Mouse (Mus musculus) G1E (cell line): ENCODE measurements around the gene Pou6f2.

ENCODE experiments used
- CTCF ChIP-seq: IDR thresholded peaks from 2 replicates; pipeline ENCODE4 v1.5.1; 2012; ENCODE audit warnings: low read depth, low read length, inconsistent platforms, mixed read lengths
- GATA1 ChIP-seq: IDR thresholded peaks from 2 replicates; pipeline ENCODE4 v1.6.1; 2012; ENCODE audit warnings: borderline replicate concordance, low read length, inconsistent platforms, mixed read lengths
- POLR2AphosphoS5 ChIP-seq: IDR thresholded peaks from 2 replicates; pipeline ENCODE4 v1.6.1; 2012; ENCODE audit warnings: low read depth, low read length, inconsistent platforms; ENCODE audit not compliant: insufficient replicate concordance
- TAL1 ChIP-seq: conservative IDR thresholded peaks from 2 replicates; pipeline ENCODE4 v1.6.1; 2012; ENCODE audit warnings: low read depth, low read length, inconsistent platforms, mixed read lengths

DNA sequence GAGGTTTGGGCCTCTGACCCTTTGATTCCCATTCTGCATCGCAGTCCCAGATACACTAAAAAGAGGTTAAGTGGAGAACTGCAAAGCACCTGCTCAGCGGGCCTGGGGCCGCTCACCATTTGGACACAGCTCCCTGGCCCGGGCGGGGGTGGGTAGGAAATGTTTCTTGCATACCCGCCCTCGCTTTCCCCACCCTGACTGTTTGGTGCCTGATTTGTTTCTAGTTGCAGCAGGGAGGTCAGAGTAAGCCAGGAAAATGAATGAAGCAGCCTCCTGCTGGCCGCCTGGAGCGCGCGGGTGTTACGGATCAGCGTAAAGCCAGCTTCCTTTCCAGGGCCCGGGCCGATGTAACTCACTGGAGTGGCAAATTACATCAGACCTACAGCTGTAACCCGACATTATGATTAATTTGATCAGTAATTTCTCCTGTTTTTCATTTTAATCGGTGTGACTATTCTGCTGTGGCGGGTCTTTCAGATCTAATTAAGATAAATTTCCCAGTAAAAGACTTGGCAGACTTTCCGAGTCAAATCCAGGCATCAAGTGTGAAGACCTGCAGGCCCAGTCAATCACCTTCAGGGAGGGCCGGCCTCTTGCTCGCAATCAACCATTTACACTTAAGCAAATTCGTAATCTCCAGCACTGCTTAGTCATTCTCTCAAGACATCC lies 178.8 kb downstream of the Pou6f2 start:
- TF ChIP-seq CTCF (no peak), TAL1 (no peak), GATA1 (no peak), POLR2AphosphoS5 (no peak)
